ENCODE assay signal across 8 mouse cellular contexts in the genomic region with DNA sequence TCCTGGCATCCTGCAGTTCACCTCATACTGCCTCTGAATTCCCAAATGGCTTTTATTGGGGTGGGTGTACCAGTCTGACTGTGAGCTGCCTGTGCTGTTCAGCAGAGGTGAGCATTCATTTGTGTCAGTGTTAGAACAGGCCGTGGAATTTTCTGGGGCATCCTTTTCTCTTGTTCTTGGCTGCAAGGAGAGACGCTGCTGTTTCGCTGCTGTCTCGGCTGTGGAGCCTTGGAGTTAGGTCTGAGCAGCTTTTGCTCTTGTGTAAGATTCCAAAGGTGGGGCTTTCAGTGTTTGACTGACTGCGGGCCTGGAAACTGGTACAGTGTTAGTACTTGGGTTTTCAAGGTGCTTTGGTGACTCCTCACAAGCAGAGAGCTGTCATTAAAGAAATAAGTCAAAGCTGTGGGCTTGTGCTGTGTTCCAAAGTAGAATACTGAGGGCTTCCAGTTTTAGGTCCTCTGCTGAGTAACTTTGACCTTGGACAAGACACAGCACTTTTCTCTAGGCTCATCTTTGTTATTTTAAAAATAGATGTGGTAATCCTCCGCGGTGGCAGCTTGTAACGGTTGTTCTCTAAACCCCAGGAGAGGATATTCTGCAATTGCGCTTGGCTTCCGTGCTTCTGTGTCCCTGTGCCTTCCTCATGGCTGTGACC. TPM values are rescaled to one million over a fixed set of nuclear protein-coding genes. Genes with fewer than 3 reads are reported as not detected.
A peak's percentile ranks its signal among the peaks of the same experiment; 100 is the strongest.
DNase-seq lines count a peak whose midpoint lies in the region; ATAC-seq lines count a peak whose summit lies in the region.

No protein-coding gene starts in this region.

- H3K27me3 ChIP-seq in forebrain, embryonic 14.5 days (replicated peaks; ENCODE audit: control insufficient read depth, insufficient read depth, low read length), result no peaks in the 10 kb centered on the region
- no peaks in the 10 kb centered on the region for H3K27me3 ChIP-seq in intestine, embryonic 16.5 days (replicated peaks; ENCODE audit: control insufficient read depth, insufficient read depth, low read length)

- H3K27ac ChIP-seq in forebrain, embryonic 14.5 days (ENCODE audit: low read depth, low read length), result no peak overlapping the region
- no peak overlapping the region for H3K27ac ChIP-seq in intestine, embryonic 16.5 days (ENCODE audit: low read length)

- peak overlapping the region; percentile 56 for H3K9ac ChIP-seq in forebrain, embryonic 14.5 days (ENCODE audit: low read length)
- H3K9ac ChIP-seq in intestine, embryonic 16.5 days (ENCODE audit: low read depth, low read length), result 0 out of 2 replicates have a peak overlapping the region, but pooled peaks have one; percentile 19

- peak overlapping the region; percentile 77 for H3K4me2 ChIP-seq in forebrain, embryonic 14.5 days (ENCODE audit: low read length)
- peak overlapping the region; percentile 44 for H3K4me2 ChIP-seq in intestine, embryonic 16.5 days (ENCODE audit: low read depth, low read length)

- peak overlapping the region; percentile 57 for H3K4me3 ChIP-seq in forebrain, embryonic 14.5 days (ENCODE audit: low read depth, low read length)
- H3K4me3 ChIP-seq in intestine, embryonic 16.5 days (ENCODE audit: low read length), result peak overlapping the region; percentile 24

- peak; percentile 11 for DNase-seq in right cerebral cortex, postnatal 25 days
- DNase-seq in right cerebral cortex, postnatal 4 days, result no peak
- DNase-seq in forebrain, embryonic 14.5 days (ENCODE audit: low spot score), result no peak
- peak; percentile 34 for DNase-seq in naive thymus-derived CD4-positive, alpha-beta T cell, adult 2 months (ENCODE audit: low read depth)
- no peak for DNase-seq in gastrocnemius, adult 18-20 months (ENCODE audit: low spot score)
- DNase-seq in kidney, adult 8-10 months, result no peak
- no peak for DNase-seq in cerebellum, postnatal 14 days

- peaks cover 27% of the 10 kb centered on the region for H3K4me1 ChIP-seq in forebrain, embryonic 14.5 days (ENCODE audit: control insufficient read depth, insufficient read depth, low read length)
- H3K4me1 ChIP-seq in intestine, embryonic 16.5 days (ENCODE audit: control insufficient read depth, insufficient read depth, low read length), result peaks cover 27% of the 10 kb centered on the region

- 65% methylated on average over 10 of the region's 10 CpGs for WGBS in forebrain, embryonic 14.5 days
- WGBS in intestine, embryonic 16.5 days, result 55% methylated on average over 10 of the region's 10 CpGs

- ATAC-seq in forebrain, embryonic 14.5 days, result no peak
- no peak for ATAC-seq in intestine, embryonic 16.5 days

- no peaks in the 10 kb centered on the region for H3K9me3 ChIP-seq in forebrain, embryonic 14.5 days (replicated peaks; ENCODE audit: control insufficient read depth, low read length)
- 0 out of 2 replicates have a peak, but pooled peaks cover 2% of the 10 kb centered on the region for H3K9me3 ChIP-seq in intestine, embryonic 16.5 days (ENCODE audit: control insufficient read depth, low read length)

- H3K36me3 ChIP-seq in forebrain, embryonic 14.5 days (ENCODE audit: control insufficient read depth, insufficient read depth, low read length), result no peaks in the 10 kb centered on the region
- H3K36me3 ChIP-seq in intestine, embryonic 16.5 days (ENCODE audit: control insufficient read depth, insufficient read depth, low read length), result no peaks in the 10 kb centered on the region

RNA-seq across cellular contexts. Expression of a gene that starts 3.7 kb away (rescaled TPM):
- 55.3 and 64.6 TPM in 2 replicates for polyA plus RNA-seq in forebrain, embryonic 14.5 days (2014; fragmentation: Nextera tagmentation; extraction: Ambion mirVana)
- 11.0 and 13.1 TPM in 2 replicates for polyA plus RNA-seq in intestine, embryonic 16.5 days (2015; fragmentation: Nextera tagmentation; extraction: Ambion mirVana)
- total RNA-seq in gastrocnemius, adult 18-20 months (2021), result 10 to 100 TPM; 59.5 to 67.8 TPM

RNA-seq across cellular contexts. Expression of a gene that starts 17.7 kb away (rescaled TPM):
- polyA plus RNA-seq in forebrain, embryonic 14.5 days (2014; fragmentation: Nextera tagmentation; extraction: Ambion mirVana), result 2.9 and 4.2 TPM in 2 replicates
- 4.3 and 4.4 TPM in 2 replicates for polyA plus RNA-seq in intestine, embryonic 16.5 days (2015; fragmentation: Nextera tagmentation; extraction: Ambion mirVana)
- total RNA-seq in gastrocnemius, adult 18-20 months (2021), result 1 to 10 TPM; 7.5 to 8.3 TPM

Comparison
In these comparisons a context has a peak if more than half of its experiments do, and no peak if none do; other contexts are left out.
1. DNase-seq: peak in right cerebral cortex, postnatal 25 days (single experiment) and naive thymus-derived CD4-positive, alpha-beta T cell, adult 2 months (single experiment); none in right cerebral cortex, postnatal 4 days (single experiment), forebrain, embryonic 14.5 days (single experiment), gastrocnemius, adult 18-20 months (single experiment), kidney, adult 8-10 months (0 of 2) and cerebellum, postnatal 14 days (0 of 2).